Mouse (Mus musculus): Measurements from ENCODE around the gene Cnksr2.

GRCm38 (mm10) chrX:157945121-157945520 lies 98.0 kb downstream of the Cnksr2 start:
- TF ChIP-seq POLR2A (IDR thresholded peaks at IDR 0.05; ENCODE audit: control insufficient read depth, low read depth, low read length) (no peak), CTCF (IDR thresholded peaks at IDR 0.05; ENCODE audit: control insufficient read depth, insufficient read depth, insufficient replicate concordance, low read depth, low read length) (no peak)

All from testis, adult 2 months (tissue).